In the genomic region with DNA sequence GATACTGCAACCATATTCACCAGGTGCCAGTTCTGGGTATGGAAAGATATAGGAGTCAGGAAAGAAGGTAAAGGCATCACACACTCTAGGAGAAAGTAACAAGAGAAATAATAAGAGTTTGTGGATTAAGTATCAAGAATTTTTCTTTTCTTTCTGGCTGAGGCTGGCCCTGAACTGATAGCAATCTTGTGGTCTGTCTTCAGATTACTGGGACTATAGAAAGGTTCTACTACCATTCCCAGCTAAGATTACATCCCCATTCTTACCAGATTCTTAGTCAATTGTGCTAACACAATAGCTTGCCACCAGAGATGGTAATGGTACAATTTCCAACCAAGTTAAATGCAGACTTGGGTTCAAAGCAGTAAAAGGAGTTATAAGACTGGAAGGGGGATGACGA, we compare ENCODE assay signal across 1 mouse cellular context.
TF ChIP-seq lines count a peak whose summit lies in the region.

No protein-coding gene starts in this region.

TF ChIP-seq in MEL, 35 proteins besides CTCF, POLR2A, EP300 and RAD21 (continued from another document):
- no peak for TF ChIP-seq JUND (IDR thresholded peaks at IDR 0.05; ENCODE audit: low read depth, low read length)
